Mouse (Mus musculus) midbrain, embryonic 14.5 days (tissue): ENCODE data around the gene Hnrnpl. TPM values are rescaled to one million over a fixed set of nuclear protein-coding genes. Genes with fewer than 3 reads are reported as not detected.

ENCODE experiments used
- ATAC-seq: fragments of 200-750 bp; cut with Nextera tagmentation; 2 replicates; pipeline ENCODE4 v1.8.0; 2017; ENCODE audit warnings: moderate number of reproducible peaks, moderate library complexity; ENCODE audit not compliant: low FRiP score, low TSS enrichment
- DNase-seq: peaks from one replicate; pipeline ENCODE4 v3.0.0-alpha.2; 2015
- H3K27ac ChIP-seq: fragments of 300-500 bp; sonication (generic); replicated peaks from 2 replicates; pipeline ENCODE4 v1.5.1; 2014; ENCODE audit warnings: mild to moderate bottlenecking, low read depth, low read length, moderate library complexity
- H3K27me3 ChIP-seq: fragments of 300-500 bp; sonication (generic); 2 replicates; pipeline ENCODE4 v1.6.1; 2014; ENCODE audit warnings: low read length, control low read depth, mixed read lengths; ENCODE audit not compliant: control insufficient read depth, insufficient read depth
- H3K36me3 ChIP-seq: fragments of 300-500 bp; sonication (generic); 2 replicates; pipeline ENCODE4 v1.6.1; 2014; ENCODE audit warnings: low read length, control low read depth; ENCODE audit not compliant: control insufficient read depth, insufficient read depth
- H3K4me1 ChIP-seq: fragments of 300-500 bp; sonication (generic); 2 replicates; pipeline ENCODE4 v1.6.1; 2014; ENCODE audit warnings: mild to moderate bottlenecking, antibody characterized with exemption, low read length, control low read depth; ENCODE audit not compliant: control insufficient read depth, insufficient read depth
- H3K4me2 ChIP-seq: fragments of 300-500 bp; sonication (generic); 2 replicates; pipeline ENCODE4 v1.6.1; 2014; ENCODE audit warnings: mild to moderate bottlenecking, low read length, moderate library complexity
- H3K4me3 ChIP-seq: fragments of 300-500 bp; sonication (generic); replicated peaks from 2 replicates; pipeline ENCODE4 v1.5.1; 2014; ENCODE audit warnings: low read depth, low read length
- H3K9ac ChIP-seq: fragments of 300-500 bp; sonication (generic); replicated peaks from 2 replicates; pipeline ENCODE4 v1.6.1; 2014; ENCODE audit warnings: mild to moderate bottlenecking, low read length, moderate library complexity
- H3K9me3 ChIP-seq: fragments of 300-500 bp; sonication (generic); 2 replicates; pipeline ENCODE4 v1.6.1; 2016; ENCODE audit warnings: low read length, control low read depth, mixed read lengths; ENCODE audit not compliant: control insufficient read depth
- WGBS: fragments of 180-500 bp; shearing (Covaris S2); extraction: QIAGEN DNeasy Blood & Tissue Kit; methylation state at CpG from one replicate; pipeline ENCODE4 v1.1.7; 2014; 5-methylcytosine and 5-hydroxymethylcytosine counted together
- polyA plus RNA-seq: library from polyadenylated mRNA; unstranded; fragments of >200 nt; fragmentation: Nextera tagmentation; extraction: Ambion mirVana; gene quantifications from 2 replicates; pipeline ENCODE4 v1.2.1, GENCODE M21; 2014

Gene Hnrnpl
- polyA plus RNA-seq, 1 experiment from 2014 or later = 170 TPM

DNA sequence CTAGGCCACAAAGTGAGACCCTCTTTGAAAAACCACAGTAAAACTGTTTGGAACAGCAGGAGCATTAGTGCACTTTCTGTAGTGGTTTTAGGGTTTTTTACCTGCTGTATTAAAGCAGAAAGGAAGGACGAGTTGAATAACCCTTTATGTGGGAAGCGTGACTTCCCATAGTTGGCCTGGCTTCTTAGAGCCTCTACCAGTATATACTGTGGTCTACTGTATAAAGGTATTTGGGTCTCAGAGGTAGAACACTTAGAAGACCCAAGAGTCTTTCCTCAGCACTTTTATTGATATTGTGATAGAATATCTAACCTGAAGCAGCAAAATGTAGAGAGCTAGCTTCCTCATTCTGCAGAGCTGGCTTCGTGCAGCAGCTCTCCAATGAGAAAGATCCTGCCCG, 11.2 kb downstream of the Hnrnpl start:
- Histone ChIP-seq H3K9ac (no peak overlapping the region), H3K27ac (no peak overlapping the region), H3K9me3 (no peaks in the 10 kb centered on the region), H3K4me3 (no peak overlapping the region), H3K27me3 (no peaks in the 10 kb centered on the region), H3K4me2 (no peak overlapping the region), H3K36me3 (peaks cover 87% of the 10 kb centered on the region), H3K4me1 (peaks cover 4% of the 10 kb centered on the region; the same call in 1 of the 2 replicates)
- DNase-seq (no peak), ATAC-seq (no peak)
- WGBS = 75% methylated on average over 4 of the region's 4 CpGs

DNA sequence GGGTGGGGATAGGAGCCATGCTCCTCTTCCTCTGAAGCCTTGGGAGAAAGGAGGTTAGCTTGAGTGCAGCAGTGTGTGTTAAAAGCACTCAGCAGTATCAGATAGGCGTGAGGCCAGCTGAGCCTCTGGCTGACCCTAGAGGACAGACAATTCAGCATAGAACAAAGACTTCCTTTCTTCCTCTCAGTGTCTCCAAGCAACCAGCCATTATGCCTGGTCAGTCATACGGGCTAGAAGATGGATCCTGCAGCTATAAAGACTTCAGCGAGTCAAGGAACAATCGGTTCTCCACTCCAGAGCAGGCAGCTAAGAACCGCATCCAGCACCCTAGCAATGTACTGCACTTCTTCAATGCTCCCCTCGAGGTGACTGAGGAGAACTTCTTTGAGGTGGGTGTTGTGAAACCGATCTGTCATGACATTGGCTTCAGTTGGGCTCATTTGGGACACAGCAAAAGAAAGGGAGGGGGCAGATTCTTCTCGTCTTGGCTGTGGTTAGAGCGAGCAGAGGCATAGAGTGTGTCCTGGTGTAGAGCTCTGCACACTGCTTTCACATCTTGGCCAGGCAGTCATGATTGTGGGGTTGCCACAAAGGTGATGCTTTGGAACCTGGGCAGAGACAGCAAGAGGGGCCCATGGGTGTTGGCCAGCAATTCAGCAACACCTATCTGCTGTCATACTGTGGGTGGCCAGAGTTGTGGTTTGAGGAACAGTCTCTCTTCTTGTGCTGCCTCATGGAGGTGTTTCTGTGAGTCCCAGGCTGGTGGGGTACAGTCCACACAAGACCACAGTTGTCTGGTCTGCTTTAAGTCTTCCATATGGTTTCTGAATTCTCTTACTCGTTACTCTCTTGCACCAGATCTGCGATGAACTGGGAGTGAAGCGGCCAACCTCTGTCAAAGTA, 12.3 kb downstream of the Hnrnpl start:
- no peak overlapping the region for H3K9ac ChIP-seq
- ATAC-seq = no peak
- H3K36me3 ChIP-seq = peaks cover 76% of the 10 kb centered on the region
- H3K9me3 ChIP-seq = no peaks in the 10 kb centered on the region
- peaks cover 9% of the 10 kb centered on the region for H3K4me1 ChIP-seq
- H3K27ac ChIP-seq = peak overlapping the region; percentile 49
- H3K4me3 ChIP-seq = no peak overlapping the region
- no peaks in the 10 kb centered on the region for H3K27me3 ChIP-seq
- no peak overlapping the region for H3K4me2 ChIP-seq
- no peak for DNase-seq
- WGBS = 32% methylated on average over 12 of the region's 12 CpGs

DNA sequence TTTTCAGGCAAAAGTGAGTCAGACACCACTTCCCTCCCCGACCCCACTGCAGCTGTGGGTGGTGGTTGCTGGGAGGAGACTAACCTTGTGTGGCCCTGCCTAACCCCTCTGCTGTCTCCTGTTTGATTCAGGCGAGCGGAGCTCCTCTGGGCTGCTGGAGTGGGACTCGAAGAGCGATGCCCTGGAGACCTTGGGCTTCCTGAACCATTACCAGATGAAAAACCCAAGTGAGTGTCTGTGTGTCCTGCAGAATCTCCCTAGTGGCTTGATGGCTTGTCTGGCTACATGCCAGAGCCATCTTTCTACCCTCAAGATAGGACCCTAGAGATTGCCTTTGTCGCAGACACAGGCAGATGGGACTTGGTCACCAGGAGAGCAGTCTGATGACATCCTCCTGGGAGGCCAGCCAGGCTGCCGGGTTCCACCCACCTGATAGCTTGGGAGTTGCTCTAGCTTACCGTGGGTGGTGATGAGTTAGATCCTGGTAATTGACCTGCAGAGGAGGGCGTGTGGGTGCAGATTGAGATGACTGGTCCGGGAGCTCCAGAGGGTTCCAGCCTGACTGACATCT, 13.0 kb downstream of the Hnrnpl start:
- ATAC-seq (no peak), DNase-seq (no peak)
- Histone ChIP-seq H3K4me1 (peaks cover 14% of the 10 kb centered on the region), H3K4me2 (no peak overlapping the region), H3K27me3 (no peaks in the 10 kb centered on the region), H3K9ac (no peak overlapping the region), H3K9me3 (no peaks in the 10 kb centered on the region), H3K27ac (no peak overlapping the region; the same call in 1 of the 2 replicates), H3K36me3 (peaks cover 69% of the 10 kb centered on the region), H3K4me3 (no peak overlapping the region)
- 67% methylated on average over 10 of the region's 10 CpGs for WGBS

DNA sequence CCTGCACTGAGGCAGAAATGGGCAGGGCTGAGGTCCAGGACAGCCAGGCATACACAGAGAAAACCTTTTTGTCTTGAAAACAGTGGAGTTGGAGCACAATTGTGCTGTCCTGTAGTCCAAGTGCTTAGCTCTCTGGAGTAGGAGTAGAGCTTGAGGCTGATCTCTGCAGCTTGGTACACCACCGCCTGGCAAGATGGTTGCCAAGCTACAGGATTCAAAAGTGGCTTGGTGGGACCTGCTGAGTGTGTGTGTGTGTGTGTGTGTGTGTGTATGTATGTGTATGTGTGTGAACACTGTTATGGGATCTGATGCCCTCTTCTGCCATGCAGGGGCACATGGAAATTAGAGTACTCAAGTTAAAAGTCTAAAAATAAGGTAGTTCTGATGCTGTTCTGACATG, 14.2 kb downstream of the Hnrnpl start:
- no peak for ATAC-seq
- no peak overlapping the region for H3K9ac ChIP-seq
- no peaks in the 10 kb centered on the region for H3K27me3 ChIP-seq
- H3K27ac ChIP-seq = no peak overlapping the region
- H3K4me2 ChIP-seq = no peak overlapping the region
- no peak overlapping the region for H3K4me3 ChIP-seq
- WGBS = 56% methylated on average over 1 of the region's 1 CpGs
- peaks cover 57% of the 10 kb centered on the region for H3K36me3 ChIP-seq
- no peaks in the 10 kb centered on the region for H3K9me3 ChIP-seq
- DNase-seq = no peak
- peaks cover 11% of the 10 kb centered on the region for H3K4me1 ChIP-seq

GRCm38 (mm10) chr7:28822993-28823903, 14.9 kb downstream of the Hnrnpl start:
- H3K9ac ChIP-seq = no peak overlapping the region
- no peak overlapping the region for H3K27ac ChIP-seq
- DNase-seq = no peak
- H3K9me3 ChIP-seq = no peaks in the 10 kb centered on the region
- peaks cover 51% of the 10 kb centered on the region for H3K36me3 ChIP-seq
- H3K27me3 ChIP-seq = no peaks in the 10 kb centered on the region
- ATAC-seq = no peak
- H3K4me3 ChIP-seq = no peak overlapping the region
- no peak overlapping the region for H3K4me2 ChIP-seq
- peaks cover 11% of the 10 kb centered on the region for H3K4me1 ChIP-seq
- 58% methylated on average over 10 of the region's 10 CpGs for WGBS

- WGBS = 55% methylated on average over 2 of the region's 2 CpGs
- no peak overlapping the region for H3K9ac ChIP-seq
- H3K36me3 ChIP-seq = peaks cover 44% of the 10 kb centered on the region
- no peak overlapping the region for H3K4me3 ChIP-seq
- no peaks in the 10 kb centered on the region for H3K9me3 ChIP-seq
- no peak overlapping the region for H3K4me2 ChIP-seq
- peaks cover 11% of the 10 kb centered on the region for H3K4me1 ChIP-seq
- H3K27me3 ChIP-seq = no peaks in the 10 kb centered on the region
- ATAC-seq (no peak), DNase-seq (no peak)
- 0 out of 2 replicates have a peak overlapping the region, but pooled peaks have one; percentile 74 for H3K27ac ChIP-seq
Observed at GRCm38 (mm10) chr7:28823932-28824331, 15.6 kb downstream of the Hnrnpl start.

GRCm38 (mm10) chr7:28824941-28825685, 16.8 kb downstream of the Hnrnpl start, which contains the start of gene Ech1:
Gene Ech1, plus strand, starts transcription at chr7:28825217.
- H3K4me3 ChIP-seq = peak within 1 kb of the TSS; percentile 45
- 3% methylated on average over 33 of the region's 33 CpGs for WGBS
- H3K9me3 ChIP-seq = no peaks in the 10 kb centered on the region
- ATAC-seq (peak; percentile 76; the same call in 1 of the 2 replicates), DNase-seq (peak; percentile 96)
- H3K4me2 ChIP-seq = peak within 1 kb of the TSS; percentile 65
- peak within 1 kb of the TSS; percentile 74 for H3K27ac ChIP-seq
- H3K36me3 ChIP-seq = peaks cover 37% of the 10 kb centered on the region
- peak within 1 kb of the TSS; percentile 41 for H3K9ac ChIP-seq
- H3K27me3 ChIP-seq = no peaks in the 10 kb centered on the region
- peaks cover 11% of the 10 kb centered on the region for H3K4me1 ChIP-seq
